Mouse (Mus musculus): ENCODE measurements at regions not wholly inside any gene's neighbourhood (a gene's known extent, or its start where the extent isn't known, plus 50 kb on each side); places are given as distances from the start of the nearest gene placed in this dataset.

GRCm38 (mm10) chr16:86377991-86378390 lies 476.4 kb upstream of the Adamts5 start:
- TF ChIP-seq POLR2A (IDR thresholded peaks at IDR 0.05; ENCODE audit: borderline replicate concordance, insufficient read depth, low read length) (no peak), CTCF (IDR thresholded peaks at IDR 0.05; ENCODE audit: borderline replicate concordance, insufficient read depth, low read depth, low read length) (no peak)
